Mouse (Mus musculus): Measurements from ENCODE around the gene Met. TPM values are rescaled to one million over a fixed set of nuclear protein-coding genes. Genes with fewer than 3 reads are reported as not detected.

Gene Met
- total RNA-seq (2017): 1.0 to 1.6 TPM (median 1.2 TPM) in 3 replicates

- ATAC-seq (replicated peaks; ENCODE audit: insufficient number of reproducible peaks, low FRiP score, low TSS enrichment, poor library complexity, severe bottlenecking): peak; percentile 74
Observed at GRCm38 (mm10) chr6:17463434-17464280, at the start of gene Met. Met (plus strand) TSS chr6:17463800.

GRCm38 (mm10) chr6:17418226-17418625, 45.4 kb upstream of the Met start:
- ATAC-seq (replicated peaks; ENCODE audit: insufficient number of reproducible peaks, low FRiP score, low TSS enrichment, poor library complexity, severe bottlenecking): no peak

- ATAC-seq (replicated peaks; ENCODE audit: insufficient number of reproducible peaks, low FRiP score, low TSS enrichment, poor library complexity, severe bottlenecking): no peak
Observed at GRCm38 (mm10) chr6:17422432-17422831, 41.2 kb upstream of the Met start.

- ATAC-seq (replicated peaks; ENCODE audit: insufficient number of reproducible peaks, low FRiP score, low TSS enrichment, poor library complexity, severe bottlenecking): no peak
Observed at GRCm38 (mm10) chr6:17429041-17429440, 34.6 kb upstream of the Met start.

- ATAC-seq (replicated peaks; ENCODE audit: insufficient number of reproducible peaks, low FRiP score, low TSS enrichment, poor library complexity, severe bottlenecking): no peak
Observed at GRCm38 (mm10) chr6:17429611-17430010, 34.0 kb upstream of the Met start.

GRCm38 (mm10) chr6:17443311-17443710, 20.3 kb upstream of the Met start:
- no peak for ATAC-seq (replicated peaks; ENCODE audit: insufficient number of reproducible peaks, low FRiP score, low TSS enrichment, poor library complexity, severe bottlenecking)

- ATAC-seq (replicated peaks; ENCODE audit: insufficient number of reproducible peaks, low FRiP score, low TSS enrichment, poor library complexity, severe bottlenecking): no peak
Observed at GRCm38 (mm10) chr6:17451305-17451704, 12.3 kb upstream of the Met start.

- no peak for ATAC-seq (replicated peaks; ENCODE audit: insufficient number of reproducible peaks, low FRiP score, low TSS enrichment, poor library complexity, severe bottlenecking)
Observed at GRCm38 (mm10) chr6:17455116-17455515, 8.5 kb upstream of the Met start.

GRCm38 (mm10) chr6:17459561-17459960, 4.0 kb upstream of the Met start:
- no peak for ATAC-seq (replicated peaks; ENCODE audit: insufficient number of reproducible peaks, low FRiP score, low TSS enrichment, poor library complexity, severe bottlenecking)

- no peak for ATAC-seq (replicated peaks; ENCODE audit: insufficient number of reproducible peaks, low FRiP score, low TSS enrichment, poor library complexity, severe bottlenecking)
Observed at GRCm38 (mm10) chr6:17461435-17461834, 2.2 kb upstream of the Met start.

GRCm38 (mm10) chr6:17464281-17465025, 853 bp downstream of the Met start:
- ATAC-seq (replicated peaks; ENCODE audit: insufficient number of reproducible peaks, low FRiP score, low TSS enrichment, poor library complexity, severe bottlenecking): no peak

GRCm38 (mm10) chr6:17466526-17466925, 2.9 kb downstream of the Met start:
- ATAC-seq (replicated peaks; ENCODE audit: insufficient number of reproducible peaks, low FRiP score, low TSS enrichment, poor library complexity, severe bottlenecking): no peak

- ATAC-seq (replicated peaks; ENCODE audit: insufficient number of reproducible peaks, low FRiP score, low TSS enrichment, poor library complexity, severe bottlenecking): no peak
Observed at GRCm38 (mm10) chr6:17468993-17469392, 5.4 kb downstream of the Met start.

GRCm38 (mm10) chr6:17473128-17473527, 9.5 kb downstream of the Met start:
- ATAC-seq (replicated peaks; ENCODE audit: insufficient number of reproducible peaks, low FRiP score, low TSS enrichment, poor library complexity, severe bottlenecking): no peak

GRCm38 (mm10) chr6:17477823-17478222, 14.2 kb downstream of the Met start:
- no peak for ATAC-seq (replicated peaks; ENCODE audit: insufficient number of reproducible peaks, low FRiP score, low TSS enrichment, poor library complexity, severe bottlenecking)

GRCm38 (mm10) chr6:17478252-17478651, 14.7 kb downstream of the Met start:
- no peak for ATAC-seq (replicated peaks; ENCODE audit: insufficient number of reproducible peaks, low FRiP score, low TSS enrichment, poor library complexity, severe bottlenecking)

- no peak for ATAC-seq (replicated peaks; ENCODE audit: insufficient number of reproducible peaks, low FRiP score, low TSS enrichment, poor library complexity, severe bottlenecking)
Observed at GRCm38 (mm10) chr6:17478838-17479570, 15.4 kb downstream of the Met start.

- ATAC-seq (replicated peaks; ENCODE audit: insufficient number of reproducible peaks, low FRiP score, low TSS enrichment, poor library complexity, severe bottlenecking): peak; percentile 65
Observed at GRCm38 (mm10) chr6:17481068-17481467, 17.5 kb downstream of the Met start.

GRCm38 (mm10) chr6:17485244-17485643, 21.6 kb downstream of the Met start:
- ATAC-seq (replicated peaks; ENCODE audit: insufficient number of reproducible peaks, low FRiP score, low TSS enrichment, poor library complexity, severe bottlenecking): no peak

Data from monocyte, adult 5-6 weeks (primary cell).